Mouse (Mus musculus): ENCODE results near the gene Prm2.

Prm2 gene

GRCm38 (mm10) chr16:10774726-10775125 lies 21.2 kb downstream of the Prm2 start:
- DNase-seq (ENCODE audit: low spot score), result no peak

GRCm38 (mm10) chr16:10773543-10773942 lies 22.4 kb downstream of the Prm2 start:
- DNase-seq (ENCODE audit: low spot score), result no peak

DNA sequence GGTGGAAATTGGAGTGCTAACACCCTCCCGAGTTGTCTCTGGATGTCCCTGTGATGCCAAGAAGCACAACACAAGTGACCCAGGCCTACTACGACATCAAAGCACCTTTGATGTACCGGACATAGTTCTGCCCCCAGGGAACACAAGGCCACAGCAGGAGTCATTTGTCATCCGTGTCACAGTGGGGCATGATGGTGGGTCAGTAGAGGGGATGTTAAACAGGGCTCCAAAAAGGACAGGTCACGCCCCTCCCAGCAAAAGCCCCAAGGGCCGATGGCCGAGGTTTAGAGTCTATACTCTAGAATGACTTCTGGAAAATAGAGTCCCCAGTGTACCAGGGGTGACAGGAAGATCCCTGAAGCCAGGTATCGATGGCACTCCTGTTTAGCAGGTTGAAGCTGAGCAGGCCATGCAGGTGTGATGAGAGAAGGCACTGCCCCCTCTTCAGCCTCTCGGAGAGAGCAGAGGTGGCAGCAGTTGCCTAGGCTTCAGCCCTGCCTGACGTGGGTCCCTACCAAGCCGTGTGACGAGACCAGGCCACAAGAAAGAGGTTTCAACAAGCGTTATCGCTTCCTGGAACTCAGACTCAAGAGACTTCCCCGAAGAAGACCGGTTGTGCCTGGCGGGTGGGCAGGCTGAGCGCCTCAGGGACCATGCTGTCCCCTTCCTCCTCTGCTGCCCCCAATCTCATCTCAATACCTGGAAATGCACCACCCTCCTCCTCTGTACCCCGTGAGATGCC lies 24.0 kb downstream of the Prm2 start:
- no peak for DNase-seq (ENCODE audit: low spot score)

GRCm38 (mm10) chr16:10770531-10771325 lies 25.2 kb downstream of the Prm2 start:
- no peak for DNase-seq (ENCODE audit: low spot score)

- DNase-seq (ENCODE audit: low spot score), result no peak
Observed at GRCm38 (mm10) chr16:10769661-10770060, 26.3 kb downstream of the Prm2 start.

GRCm38 (mm10) chr16:10768821-10769220 lies 27.1 kb downstream of the Prm2 start:
- no peak for DNase-seq (ENCODE audit: low spot score)

- peak; percentile 83 for DNase-seq (ENCODE audit: low spot score)
Observed at GRCm38 (mm10) chr16:10767158-10767557, 28.8 kb downstream of the Prm2 start.

DNA sequence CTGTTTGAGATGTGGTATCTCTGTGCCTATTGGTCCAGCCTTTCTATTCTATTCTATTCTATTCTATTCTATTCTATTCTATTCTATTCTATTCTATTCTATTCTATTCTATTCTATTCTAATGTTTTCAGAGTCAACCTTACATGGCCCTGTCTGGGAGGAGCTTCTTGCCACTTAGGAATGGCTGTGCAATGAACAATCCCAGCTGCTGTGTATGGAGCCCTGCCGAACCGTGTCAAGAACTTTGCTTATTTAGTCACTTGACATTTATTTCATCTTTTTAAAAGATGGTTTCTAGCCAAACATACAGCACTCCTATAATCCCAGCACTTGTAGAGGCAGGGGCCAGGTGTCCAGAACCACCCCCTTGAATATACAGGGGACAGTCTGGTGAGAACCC lies 31.6 kb downstream of the Prm2 start:
- no peak for DNase-seq (ENCODE audit: low spot score)

DNA sequence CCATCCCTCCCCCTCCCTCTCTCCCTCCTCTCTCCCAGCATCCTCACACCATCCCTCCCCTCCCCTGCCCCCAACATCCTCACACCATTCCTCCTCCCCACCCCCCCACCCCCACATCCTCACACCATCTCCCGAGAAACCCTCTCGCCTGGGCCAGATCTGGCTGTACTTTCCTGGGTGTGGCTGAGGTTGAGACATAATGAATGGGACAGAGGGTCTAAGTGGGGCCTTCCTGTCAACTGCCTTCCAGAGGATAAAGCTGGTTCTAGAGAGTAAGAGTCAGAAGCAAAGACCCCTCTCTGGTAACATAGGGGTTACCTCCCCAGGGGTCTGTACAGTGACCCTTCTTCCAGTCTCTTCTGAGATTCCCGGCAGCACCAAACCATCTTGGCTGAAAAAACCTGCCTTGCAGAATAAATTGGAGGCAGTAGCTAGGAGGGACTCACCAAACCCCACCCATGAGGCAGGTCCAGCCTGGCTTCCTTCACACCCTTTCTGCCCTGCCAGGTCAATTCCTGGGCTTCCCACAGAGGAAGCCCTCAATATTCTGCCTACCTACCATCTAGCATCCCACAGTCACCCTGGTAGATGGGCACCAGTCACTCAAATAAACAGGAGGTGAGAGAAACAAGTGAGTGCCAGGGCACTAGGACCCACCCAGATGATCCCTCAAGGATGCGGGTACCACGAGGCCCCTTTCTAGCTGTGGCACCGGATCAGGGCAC lies 32.2 kb downstream of the Prm2 start:
- DNase-seq (ENCODE audit: low spot score), result no peak

- DNase-seq (ENCODE audit: low spot score), result no peak
Observed at GRCm38 (mm10) chr16:10762569-10763180, 33.3 kb downstream of the Prm2 start.

GRCm38 (mm10) chr16:10761182-10761581 lies 34.8 kb downstream of the Prm2 start:
- no peak for DNase-seq (ENCODE audit: low spot score)

DNA sequence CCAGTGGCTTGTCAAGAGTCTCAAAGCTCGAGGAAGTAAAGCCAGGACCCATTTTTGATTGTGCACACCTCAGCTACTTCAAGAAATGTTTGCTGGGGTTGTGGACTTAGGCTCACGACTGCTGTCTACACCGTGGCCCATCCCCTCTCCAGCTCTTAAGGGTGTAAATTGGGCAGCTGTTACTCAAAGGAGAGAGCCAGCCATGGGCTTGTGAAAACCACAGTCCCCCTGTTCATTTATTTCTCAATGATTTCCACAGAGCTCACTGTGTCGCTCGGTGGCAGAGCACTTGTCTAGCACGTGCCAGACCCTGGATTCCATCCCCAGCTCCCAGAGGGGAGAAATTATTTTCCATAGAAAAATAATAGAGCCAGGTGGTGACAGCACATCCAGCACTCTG lies 39.8 kb downstream of the Prm2 start:
- DNase-seq (ENCODE audit: low spot score), result no peak

GRCm38 (mm10) chr16:10754521-10755296 lies 41.2 kb downstream of the Prm2 start:
- DNase-seq (ENCODE audit: low spot score), result no peak

GRCm38 (mm10) chr16:10749824-10750223 lies 46.1 kb downstream of the Prm2 start:
- DNase-seq (ENCODE audit: low spot score), result no peak

GRCm38 (mm10) chr16:10749226-10749625 lies 46.7 kb downstream of the Prm2 start:
- no peak for DNase-seq (ENCODE audit: low spot score)

Measured in testis, postnatal 10 days (tissue).